Mouse (Mus musculus) cerebellum, adult 9-11 months (tissue): ENCODE measurements around the gene Olfr982.

Source experiments
- DNase-seq: peaks from one replicate; pipeline ENCODE4 v3.0.0; 2022

Olfr982 gene

DNA sequence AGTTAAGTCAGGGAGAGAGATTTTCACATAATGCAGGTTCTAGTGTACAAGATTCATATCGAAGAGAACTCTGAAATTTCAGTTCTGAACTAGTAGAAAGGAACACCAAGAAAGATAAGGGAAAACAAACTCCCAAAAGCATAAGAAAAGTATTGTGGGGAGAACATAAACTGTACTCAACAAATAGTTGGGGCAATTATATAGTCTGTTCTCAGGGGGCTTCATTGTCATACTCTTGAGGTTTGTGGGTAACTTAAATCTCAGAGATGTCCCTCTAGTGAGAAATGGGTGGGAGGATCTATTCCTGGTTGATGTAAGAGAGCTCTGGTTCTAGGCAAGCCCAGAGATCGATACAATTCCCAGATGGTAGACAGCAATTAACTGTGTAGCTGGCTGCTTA, at the start of gene Olfr982:
Olfr982 (plus strand) TSS at position 301 of the 400 bp plus-strand sequence.
- no peak for DNase-seq

DNA sequence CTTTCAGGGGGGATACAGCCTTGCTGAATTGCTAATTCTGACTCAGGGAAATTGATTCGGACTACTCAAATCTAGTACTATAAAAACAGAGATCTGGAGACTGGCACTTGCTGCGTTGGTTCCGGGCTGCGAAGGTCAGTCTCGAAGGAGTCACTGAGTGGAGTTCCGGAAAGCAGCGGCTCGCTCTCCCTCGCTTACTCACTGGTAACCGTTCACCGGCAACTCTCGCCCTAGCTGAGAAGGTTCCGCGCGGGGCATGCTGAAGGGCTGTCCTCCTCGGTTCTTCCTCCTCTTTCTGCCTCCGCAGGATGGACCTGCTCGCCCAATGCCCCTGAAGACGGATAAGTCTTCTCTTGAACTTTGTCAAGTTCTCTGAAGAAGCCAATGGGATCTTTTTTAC, 23.5 kb upstream of the Olfr982 start:
- DNase-seq: no peak

DNA sequence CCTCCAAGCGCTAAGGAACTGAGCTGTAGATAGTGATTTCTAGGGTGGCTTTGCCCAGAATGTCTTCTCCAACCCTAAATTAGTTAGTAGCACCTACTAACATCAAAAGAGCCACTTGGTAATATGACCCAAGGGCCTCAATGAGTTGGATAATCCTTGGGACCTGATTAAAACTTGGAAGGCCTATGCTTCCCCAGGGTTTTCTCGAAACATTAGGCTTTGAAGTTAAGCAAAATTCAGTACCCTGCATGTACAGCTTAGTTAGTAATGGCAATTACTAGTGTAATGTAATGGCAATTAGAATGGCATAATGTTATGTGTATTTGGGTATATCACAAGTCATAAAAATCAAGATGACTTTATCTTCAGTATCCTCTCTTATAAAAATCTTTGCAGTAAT, 19.9 kb downstream of the Olfr982 start, which contains the start of gene Olfr983:
Olfr983 (minus strand) TSS at position 101 of the 400 bp plus-strand sequence.
- no peak for DNase-seq

DNA sequence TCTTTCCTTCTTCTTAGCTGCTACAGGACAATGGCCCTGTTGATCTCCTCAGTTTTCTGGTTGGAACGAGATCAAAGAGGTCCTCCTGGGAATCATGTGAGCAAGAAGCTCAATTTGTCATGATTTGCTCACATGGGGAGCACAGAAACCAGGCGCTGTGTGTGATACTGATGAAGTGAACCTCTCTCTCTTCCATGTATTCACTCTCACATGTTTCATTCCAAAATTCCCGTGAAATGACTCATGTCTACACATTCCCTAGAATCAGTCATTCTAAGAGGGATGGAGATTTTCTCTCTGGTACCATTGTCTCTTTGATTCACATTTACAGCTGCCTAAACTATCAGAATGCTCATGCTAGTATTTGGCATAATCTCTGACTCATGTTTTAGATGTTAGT, 21.1 kb downstream of the Olfr982 start:
- no peak for DNase-seq

DNA sequence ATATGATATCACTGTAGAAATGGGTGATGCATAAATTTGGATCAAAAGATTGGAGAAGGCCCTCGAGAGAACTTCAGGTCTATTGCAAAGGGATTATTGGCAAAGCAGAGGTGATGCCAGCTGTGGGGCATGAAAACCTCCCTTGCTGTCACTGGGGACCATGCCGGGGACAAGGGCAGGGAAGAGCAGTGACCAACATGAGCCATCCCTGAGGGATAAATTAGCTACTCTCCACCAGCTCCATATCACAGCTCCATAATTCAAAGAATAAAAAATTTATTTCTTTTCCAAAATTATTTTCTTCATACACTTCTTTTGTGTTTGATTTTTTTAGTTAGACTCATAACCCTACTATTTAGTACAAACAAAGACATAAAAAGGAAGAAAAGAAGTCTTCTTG, 40.5 kb downstream of the Olfr982 start, which contains the start of gene Olfr984:
Olfr984 (minus strand) TSS at position 101 of the 400 bp plus-strand sequence.
- DNase-seq: no peak

DNA sequence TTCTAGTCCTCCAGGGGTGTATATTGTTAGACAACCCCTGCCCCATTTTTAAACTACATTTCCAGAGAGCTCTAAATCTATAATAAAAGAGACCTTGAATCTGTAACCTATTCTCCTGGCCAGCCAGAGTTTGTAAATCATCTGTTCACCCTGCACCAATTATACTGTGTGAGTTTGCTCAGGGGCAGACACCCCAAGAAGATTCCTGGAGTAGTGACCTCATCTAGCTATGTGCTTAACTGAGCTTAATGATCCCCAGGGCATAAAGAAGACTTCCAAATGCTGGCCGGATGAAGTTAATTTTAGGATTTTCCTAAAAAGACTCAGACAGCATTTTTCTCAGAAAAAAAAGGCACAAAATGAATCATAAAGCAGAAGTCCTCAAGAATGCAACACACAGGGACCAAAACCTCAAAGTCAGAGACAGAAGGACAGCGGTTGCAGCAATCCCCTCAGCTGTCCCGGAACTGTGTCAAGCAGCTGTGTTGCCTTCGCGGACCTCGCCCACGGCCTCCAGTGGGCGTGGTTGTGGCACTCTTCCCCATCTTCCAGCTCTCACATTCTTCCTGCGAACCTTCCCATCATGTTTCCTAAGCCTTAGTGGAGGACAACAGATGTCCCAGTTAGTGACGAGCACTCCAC, 43.1 kb downstream of the Olfr982 start:
- DNase-seq: no peak

DNA sequence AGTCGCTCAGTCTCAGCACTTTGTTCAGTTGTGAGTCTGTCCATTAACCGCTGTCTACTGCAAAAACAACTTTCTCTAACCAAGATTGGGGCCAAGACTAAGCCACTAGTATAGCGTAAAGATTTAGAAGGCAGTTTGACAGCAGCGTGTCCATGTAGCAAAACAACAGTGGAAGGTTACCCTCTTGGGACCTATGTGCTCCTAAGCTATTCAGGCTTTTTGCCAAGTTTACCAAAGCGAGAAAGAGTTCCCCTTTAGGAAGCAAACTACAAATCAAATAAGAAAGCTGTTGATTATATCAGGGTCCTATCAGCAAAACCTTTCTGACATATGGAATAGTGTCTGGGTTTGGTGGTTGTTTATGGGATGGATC, 43.6 kb downstream of the Olfr982 start:
- no peak for DNase-seq
